Mouse (Mus musculus) cortical plate, adult 2 months (tissue): ENCODE results near the gene 9130019O22Rik. TPM values are rescaled to one million over a fixed set of nuclear protein-coding genes. Genes with fewer than 3 reads are reported as not detected.
A peak's percentile ranks its signal among the peaks of the same experiment; 100 is the strongest.
"Not testable (repeated sequence)": the region's sequence is repeated elsewhere in the genome, so short reads cannot be mapped to it uniquely, and the experiment has no call there.

Source experiments
- H3K27ac ChIP-seq: fragments of 200-500 bp; 2 replicates; pipeline ENCODE4 v1.5.1; 2012; ENCODE audit warnings: low read length, control low read depth, inconsistent platforms; ENCODE audit not compliant: insufficient read depth
- H3K4me1 ChIP-seq: fragments of 200-500 bp; 2 replicates; pipeline ENCODE4 v1.6.1; 2011; ENCODE audit warnings: low read length; ENCODE audit not compliant: control insufficient read depth, insufficient read depth
- H3K4me3 ChIP-seq: fragments of 200-500 bp; 2 replicates; pipeline ENCODE4 v1.5.1; 2011; ENCODE audit warnings: mild to moderate bottlenecking, low read length, control low read depth; ENCODE audit not compliant: insufficient read depth
- CTCF ChIP-seq: fragments of 200-500 bp; IDR thresholded peaks from 2 replicates; pipeline ENCODE4 v1.5.1; 2011; ENCODE audit warnings: mild to moderate bottlenecking, control low read depth, low read length; ENCODE audit not compliant: insufficient read depth; ENCODE audit errors: extremely low read depth
- POLR2A ChIP-seq: fragments of 200-500 bp; IDR thresholded peaks from 2 replicates; pipeline ENCODE4 v1.6.1; 2011; ENCODE audit warnings: mild to moderate bottlenecking, low read length, control low read depth; ENCODE audit not compliant: insufficient read depth; ENCODE audit errors: extremely low read depth
- polyA plus RNA-seq: library from polyadenylated mRNA; depleted of rRNA; stranded (reverse); fragments of >200 nt; gene quantifications from 2 replicates; pipeline ENCODE4 v1.2.3, GENCODE M21; 2012

9130019O22Rik gene
- polyA plus RNA-seq, 1 experiment = 2.7 TPM

- TF ChIP-seq POLR2A (no peak), CTCF (no peak)
- Histone ChIP-seq H3K4me1 (no peaks in the 10 kb centered on the region; the same call in 1 of the 2 replicates), H3K27ac (no peak overlapping the region), H3K4me3 (no peak overlapping the region)
Measured at GRCm38 (mm10) chr7:127378310-127378921, 8.6 kb downstream of the 9130019O22Rik start.

DNA sequence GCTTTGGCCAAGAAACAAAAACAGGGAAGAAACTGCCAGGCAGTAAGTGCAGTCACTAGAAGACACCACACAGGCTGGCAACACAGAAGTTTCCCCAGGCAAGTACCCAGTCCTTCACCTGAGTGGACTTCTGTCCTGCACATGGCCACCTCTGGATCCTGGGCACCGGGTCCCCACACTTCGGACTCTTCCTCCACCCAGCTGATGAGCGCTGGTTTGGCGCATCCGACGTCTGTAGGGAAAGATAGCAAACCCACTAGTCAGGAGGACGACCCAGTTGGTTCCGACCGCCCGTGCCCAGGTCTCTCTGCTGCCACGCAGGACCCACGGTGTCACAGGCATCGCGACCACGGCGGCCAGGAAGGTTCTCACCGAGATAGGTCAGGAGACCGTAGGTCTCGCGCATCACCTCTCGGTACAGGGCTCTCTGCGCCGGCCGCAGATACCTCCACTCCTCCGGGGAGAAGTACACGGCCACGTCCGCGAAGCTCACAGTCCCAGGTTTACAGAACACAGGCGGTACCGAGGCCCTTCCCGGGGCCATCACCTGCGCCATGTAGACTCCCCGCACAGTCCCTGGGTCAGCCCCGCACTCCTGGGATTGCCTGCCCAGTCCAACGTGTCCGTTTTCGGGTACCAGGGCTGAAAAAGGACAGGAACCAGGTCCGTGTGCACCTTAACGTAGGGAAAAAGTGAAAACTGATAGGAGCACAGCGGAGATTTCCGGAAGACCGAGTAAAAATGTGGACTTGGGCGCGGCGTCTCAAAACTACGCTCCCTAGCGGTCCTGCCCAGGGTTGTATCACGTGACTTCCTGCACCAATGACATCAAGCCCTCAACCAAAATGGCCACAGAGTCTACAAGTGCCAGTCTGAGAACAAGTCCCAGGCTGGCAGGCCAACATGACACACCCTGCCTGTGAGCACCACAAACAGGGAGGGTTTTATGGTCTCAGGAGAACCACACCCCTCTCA is 11.4 kb downstream of the 9130019O22Rik start, which contains the start of gene Zfp747:
TSS of gene Zfp747 (minus strand) at position 780 of the 975 bp plus-strand sequence.
- TF ChIP-seq CTCF (peak; percentile 58), POLR2A (peak; percentile 92)

GRCm38 (mm10) chr7:127371870-127372269 is 15.1 kb downstream of the 9130019O22Rik start:
- H3K4me1 ChIP-seq, H3K27ac ChIP-seq, H3K4me3 ChIP-seq: not testable (repeated sequence)

More for the DNA sequence above, 11.4 kb downstream of the 9130019O22Rik start, which contains the start of gene Zfp747:
- H3K4me1 ChIP-seq, H3K27ac ChIP-seq: not testable (repeated sequence)
- peak within 1 kb of the TSS; percentile 63 for H3K4me3 ChIP-seq

- no peak for TF ChIP-seq CTCF
- no peak for TF ChIP-seq POLR2A
- no peaks in the 10 kb centered on the region; the same call in 1 of the 2 replicates for H3K4me1 ChIP-seq
- H3K4me3 ChIP-seq = no peak overlapping the region
- no peak overlapping the region for H3K27ac ChIP-seq
Measured at GRCm38 (mm10) chr7:127371213-127371612, 15.8 kb downstream of the 9130019O22Rik start.

GRCm38 (mm10) chr7:127366249-127366648 is 20.7 kb downstream of the 9130019O22Rik start:
- Histone ChIP-seq H3K27ac (no peak overlapping the region), H3K4me3 (no peak overlapping the region), H3K4me1 (no peaks in the 10 kb centered on the region)
- no peak for TF ChIP-seq POLR2A
- no peak for TF ChIP-seq CTCF

- H3K4me1 ChIP-seq = no peaks in the 10 kb centered on the region
- peak overlapping the region; percentile 38; the same call in 1 of the 2 replicates for H3K4me3 ChIP-seq
- TF ChIP-seq CTCF = no peak
- TF ChIP-seq POLR2A = no peak
- no peak overlapping the region for H3K27ac ChIP-seq
Measured at GRCm38 (mm10) chr7:127364166-127364565, 22.8 kb downstream of the 9130019O22Rik start.

GRCm38 (mm10) chr7:127363475-127363921 is 23.5 kb downstream of the 9130019O22Rik start:
- TF ChIP-seq CTCF = no peak
- no peak for TF ChIP-seq POLR2A
- H3K4me3 ChIP-seq = peak overlapping the region; percentile 38
- peak overlapping the region; percentile 35; the same call in 1 of the 2 replicates for H3K27ac ChIP-seq
- H3K4me1 ChIP-seq = no peaks in the 10 kb centered on the region

GRCm38 (mm10) chr7:127362418-127362817 is 24.5 kb downstream of the 9130019O22Rik start:
- H3K4me3 ChIP-seq, H3K27ac ChIP-seq, H3K4me1 ChIP-seq: not testable (repeated sequence)
- TF ChIP-seq CTCF = peak; percentile 31; the same call in 1 of the 2 replicates

DNA sequence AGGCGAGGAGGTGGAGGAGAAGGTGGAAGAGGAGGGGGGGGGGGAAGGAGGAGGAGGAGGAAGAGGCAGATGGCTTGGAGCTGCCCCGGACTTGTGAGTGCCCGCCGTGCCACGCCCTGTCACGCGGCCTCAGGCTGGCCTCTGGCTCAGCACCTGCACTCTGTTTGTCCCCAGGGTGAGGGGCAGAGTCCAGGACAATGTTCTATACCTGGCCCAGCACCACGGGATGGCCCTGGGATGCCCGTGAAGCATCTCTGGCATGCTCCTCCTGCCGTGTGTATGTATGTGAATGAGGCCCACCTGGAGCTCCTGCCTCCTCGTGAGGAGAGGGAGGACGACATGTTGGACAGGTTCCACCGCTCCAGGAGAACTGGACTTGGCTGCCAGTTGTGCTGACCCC is 25.5 kb downstream of the 9130019O22Rik start:
- H3K4me1 ChIP-seq = no peaks in the 10 kb centered on the region
- H3K4me3 ChIP-seq = no peak overlapping the region
- no peak overlapping the region for H3K27ac ChIP-seq
- TF ChIP-seq CTCF = no peak
- no peak for TF ChIP-seq POLR2A

- TF ChIP-seq CTCF (no peak), POLR2A (no peak)
- no peaks in the 10 kb centered on the region for H3K4me1 ChIP-seq
- H3K4me3 ChIP-seq = no peak overlapping the region
- no peak overlapping the region for H3K27ac ChIP-seq
Measured at GRCm38 (mm10) chr7:127360265-127360664, 26.7 kb downstream of the 9130019O22Rik start.
